Mouse (Mus musculus): ENCODE results near the gene Rfx8.

The Rfx8 gene

DNA sequence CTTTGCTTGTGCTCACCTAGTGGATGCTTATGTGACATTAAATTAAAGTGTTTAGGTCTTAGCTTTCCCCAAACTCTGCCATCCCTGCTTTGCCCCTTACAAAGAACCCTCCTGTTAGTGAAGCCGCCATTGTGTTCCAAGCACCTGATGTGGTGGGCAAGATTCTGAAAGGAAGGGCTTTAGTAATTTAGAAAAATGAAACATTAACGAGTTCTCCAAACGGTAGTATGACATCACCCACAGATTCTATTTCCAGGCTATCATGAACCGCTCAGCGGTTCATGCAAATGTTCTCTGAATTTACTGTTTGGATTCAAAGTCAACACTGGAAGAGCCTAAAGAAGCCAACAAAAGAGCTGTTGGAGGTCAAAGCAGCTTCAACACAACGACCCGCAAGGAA, 72.2 kb downstream of the Rfx8 start:
- no peak for DNase-seq (ENCODE audit: low spot score in 2 of 2)

DNA sequence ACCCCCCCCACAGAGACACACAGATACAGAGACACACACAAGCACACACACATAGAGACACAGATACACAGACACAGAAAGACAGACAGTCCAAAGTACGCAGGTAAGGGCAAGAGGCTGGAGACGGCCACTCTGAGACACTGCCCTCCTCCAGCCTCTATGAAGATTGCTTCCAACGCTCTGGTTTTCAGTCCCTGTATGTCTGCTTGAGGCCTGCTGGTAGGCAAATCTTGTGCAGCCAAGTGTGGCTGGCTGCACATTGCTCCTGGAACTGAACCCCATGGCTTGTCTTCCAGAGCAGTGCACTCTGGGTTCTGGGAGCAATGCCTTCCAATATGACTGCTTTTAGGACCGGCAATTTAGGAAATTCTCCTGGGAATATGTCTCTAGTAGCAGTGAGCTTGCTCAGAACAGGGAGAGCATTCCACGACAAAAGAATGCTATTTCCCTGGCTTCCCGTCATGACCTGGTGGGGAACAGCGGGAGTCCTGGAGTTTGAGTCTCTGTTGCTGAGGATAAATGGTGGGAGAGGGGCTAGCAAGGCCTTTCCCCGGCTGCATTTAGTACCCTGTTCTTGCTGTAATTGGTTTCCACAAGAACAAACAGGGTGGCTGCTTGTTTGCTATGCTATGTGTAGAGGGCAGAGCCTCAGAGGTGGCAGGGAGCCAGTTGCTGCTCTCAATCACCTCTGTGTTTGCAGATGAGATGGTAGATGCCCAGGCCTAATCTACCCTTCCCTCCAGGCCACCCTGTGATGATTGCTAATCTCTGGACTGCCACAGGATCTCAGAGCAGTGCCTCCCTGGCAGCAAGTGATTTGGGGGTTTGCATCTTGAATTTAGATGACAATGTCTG, 74.7 kb downstream of the Rfx8 start:
- DNase-seq (ENCODE audit: low spot score in 2 of 2) = peak in 1 of 2 experiments; percentile 5

DNA sequence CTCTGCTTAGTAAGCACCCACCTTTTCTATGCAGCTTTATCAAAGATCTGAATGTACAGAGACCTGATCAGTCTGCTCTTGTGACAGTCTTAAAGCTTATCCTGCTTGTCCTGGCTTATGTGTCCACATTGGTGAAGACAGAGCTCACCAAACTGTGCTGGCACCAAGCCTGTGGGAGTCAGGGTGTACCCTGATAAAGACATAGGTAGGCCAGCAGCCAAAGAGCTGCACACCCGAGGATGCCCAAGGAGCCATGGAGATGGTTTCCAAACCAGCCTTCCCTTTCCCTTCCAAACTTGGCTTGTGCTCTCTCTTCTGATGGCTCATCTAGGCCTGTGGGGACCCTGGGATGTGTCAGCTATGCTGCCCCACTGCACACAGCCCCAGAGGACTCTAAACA, 76.5 kb downstream of the Rfx8 start:
- DNase-seq (ENCODE audit: low spot score in 2 of 2) = peak; percentile 12 to 46

DNA sequence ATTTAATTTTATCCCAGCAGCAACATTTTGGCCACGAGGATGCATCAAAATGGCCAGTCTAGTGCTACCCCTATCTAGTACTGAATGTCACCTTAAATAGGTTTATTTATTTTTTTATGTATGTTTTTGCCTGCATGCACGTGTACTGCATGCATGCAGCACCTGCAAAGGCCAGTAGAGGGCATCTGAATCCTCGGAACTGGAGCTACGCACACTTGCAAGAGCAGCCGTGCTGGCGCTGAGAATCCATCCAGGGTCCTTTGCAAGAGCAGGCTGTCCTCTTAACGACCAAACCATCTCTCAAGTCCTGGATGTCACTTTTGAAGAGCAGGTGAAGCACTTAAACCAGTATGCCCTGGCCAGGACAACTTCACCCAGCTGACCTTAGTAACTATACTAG, 79.1 kb downstream of the Rfx8 start:
- DNase-seq (ENCODE audit: low spot score in 2 of 2) = no peak

DNA sequence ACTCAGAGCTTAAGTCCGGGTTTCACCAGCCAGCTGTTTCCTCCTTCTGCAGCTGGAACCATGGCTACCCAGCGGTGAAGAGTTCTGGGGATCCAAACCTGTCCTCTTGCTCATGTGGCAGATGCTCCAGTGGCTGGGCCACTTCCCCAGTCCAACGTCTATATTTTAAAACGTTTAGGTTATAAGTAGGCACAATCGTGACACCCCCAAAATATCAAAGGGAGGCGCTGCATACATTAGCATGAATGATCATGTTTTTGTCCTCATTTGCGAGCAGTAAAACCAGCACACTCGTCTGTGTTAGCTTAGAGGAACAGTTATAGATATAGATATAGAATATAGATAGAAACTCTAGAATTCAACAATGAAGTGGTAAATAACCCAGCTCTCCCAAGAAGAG, 83.7 kb downstream of the Rfx8 start:
- no peak for DNase-seq (ENCODE audit: low spot score in 2 of 2)

DNA sequence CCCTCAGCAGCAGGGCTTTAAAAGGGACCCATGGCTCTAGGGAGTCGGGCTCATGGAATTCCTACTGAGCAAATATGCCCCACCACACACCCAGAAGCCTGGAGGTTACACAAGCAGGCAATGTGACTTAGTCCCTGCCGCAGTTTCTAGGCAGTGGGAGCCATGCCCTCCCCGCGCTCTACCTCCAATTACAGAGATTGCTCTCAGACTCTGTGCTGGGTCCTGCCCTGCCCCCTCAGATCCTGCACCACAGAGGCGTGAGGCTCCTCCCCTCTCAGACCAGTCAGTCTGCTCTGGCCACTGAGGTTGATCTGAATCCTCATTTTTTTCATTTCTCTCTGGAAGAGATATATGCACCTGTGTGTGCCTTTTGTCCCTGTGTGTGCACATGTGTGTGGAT, 84.1 kb downstream of the Rfx8 start:
- no peak for DNase-seq (ENCODE audit: low spot score in 2 of 2)

DNA sequence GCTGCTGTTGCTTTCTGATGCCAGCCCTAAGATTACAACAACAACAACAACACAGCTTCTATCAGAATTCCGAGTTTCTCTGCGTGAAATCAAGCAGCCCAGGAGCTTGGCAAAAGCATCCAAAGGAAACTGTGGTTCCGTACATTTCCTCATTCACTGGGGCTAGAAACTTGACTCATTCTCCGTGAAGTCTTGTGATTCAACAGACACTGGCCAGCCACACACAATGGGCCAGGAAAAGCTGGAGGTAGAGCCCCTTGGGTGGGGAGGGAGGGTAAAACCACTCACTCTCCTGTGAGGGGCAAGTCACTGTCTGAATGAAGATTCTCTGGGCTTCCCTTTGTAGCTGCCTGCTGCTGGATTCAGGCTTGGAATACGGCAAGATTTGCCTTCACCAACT, 84.6 kb downstream of the Rfx8 start:
- no peak for DNase-seq (ENCODE audit: low spot score in 2 of 2)

DNA sequence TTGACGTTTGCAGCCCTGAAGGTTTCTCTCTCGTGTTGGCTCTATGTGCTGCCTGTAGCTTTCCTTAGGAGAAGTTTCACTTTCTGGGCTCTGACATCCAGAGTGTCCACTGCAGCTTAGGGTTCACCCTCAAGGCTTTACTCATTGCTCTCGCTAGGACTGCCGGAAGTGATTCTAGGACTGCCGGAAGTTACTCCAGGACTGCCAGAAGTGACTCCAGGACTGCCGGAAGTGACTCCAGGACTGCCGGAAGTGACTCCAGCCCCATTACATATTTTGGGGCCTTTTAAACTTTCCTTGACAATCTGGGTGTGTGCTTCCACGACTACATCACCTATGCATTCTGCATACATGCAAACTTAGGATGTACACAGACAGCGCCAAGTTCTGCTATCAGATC, 92.2 kb downstream of the Rfx8 start:
- no peak for DNase-seq (ENCODE audit: low spot score in 2 of 2)

DNA sequence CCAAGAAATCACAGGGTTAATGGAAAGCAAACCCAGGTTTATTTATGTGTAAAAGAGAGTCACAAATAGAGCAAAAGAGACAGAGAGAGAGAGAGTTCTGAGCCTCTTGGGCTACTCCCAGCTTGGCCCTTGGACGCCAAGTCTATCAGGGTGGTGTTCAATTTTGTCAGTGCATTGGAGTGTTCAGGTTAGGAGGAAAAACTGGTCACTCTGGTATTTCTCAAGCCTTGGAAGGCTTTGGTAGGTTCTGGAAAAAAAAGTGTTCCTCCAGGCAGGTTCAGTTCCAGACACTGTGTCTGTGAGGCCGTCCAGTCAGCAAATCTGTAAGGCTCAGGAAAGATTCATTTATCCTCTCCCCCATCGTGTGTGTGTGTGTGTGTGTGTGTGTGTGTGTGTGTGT, 95.3 kb downstream of the Rfx8 start:
- no peak for DNase-seq (ENCODE audit: low spot score in 2 of 2)

DNA sequence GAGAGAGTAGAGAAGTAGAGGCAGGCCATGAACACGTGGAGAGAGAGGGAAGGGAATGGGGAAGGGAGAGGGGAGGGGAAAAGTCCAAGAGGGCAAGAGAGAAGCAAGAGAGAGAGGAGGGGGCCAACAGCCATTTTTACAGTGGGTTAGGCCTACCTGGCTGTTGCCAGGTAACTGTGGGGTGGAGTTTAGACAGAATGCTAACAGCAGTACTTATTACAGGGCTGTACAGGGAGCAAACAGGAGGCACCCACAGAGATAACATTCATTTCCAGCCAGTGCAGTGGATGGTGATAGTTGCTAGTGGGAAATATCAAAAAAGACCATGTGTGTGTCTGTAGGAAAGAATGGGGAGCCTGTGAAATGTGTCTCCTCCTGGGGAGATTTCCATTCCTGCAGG, 97.1 kb downstream of the Rfx8 start:
- no peak for DNase-seq (ENCODE audit: low spot score in 2 of 2)

DNA sequence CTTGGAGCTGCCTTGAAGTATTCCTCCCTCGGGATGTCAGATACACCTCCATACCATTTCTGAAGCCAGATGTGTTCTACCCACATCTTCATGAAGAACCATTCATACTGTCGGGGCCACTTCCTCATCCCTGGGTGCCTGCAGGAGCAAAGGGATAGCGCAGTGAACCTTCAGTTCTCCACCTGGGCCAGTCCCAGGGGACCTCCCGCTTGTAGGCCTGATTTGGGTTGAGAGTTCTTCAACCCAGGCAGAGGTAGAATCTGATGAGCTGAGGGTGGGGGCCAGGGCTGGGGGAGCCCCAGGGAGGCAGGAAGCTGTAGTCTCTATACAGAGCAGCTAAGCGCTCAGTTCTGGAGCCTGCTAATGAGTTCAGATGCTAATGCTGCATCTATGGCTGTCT, 97.7 kb downstream of the Rfx8 start:
- DNase-seq (ENCODE audit: low spot score in 2 of 2) = no peak

DNA sequence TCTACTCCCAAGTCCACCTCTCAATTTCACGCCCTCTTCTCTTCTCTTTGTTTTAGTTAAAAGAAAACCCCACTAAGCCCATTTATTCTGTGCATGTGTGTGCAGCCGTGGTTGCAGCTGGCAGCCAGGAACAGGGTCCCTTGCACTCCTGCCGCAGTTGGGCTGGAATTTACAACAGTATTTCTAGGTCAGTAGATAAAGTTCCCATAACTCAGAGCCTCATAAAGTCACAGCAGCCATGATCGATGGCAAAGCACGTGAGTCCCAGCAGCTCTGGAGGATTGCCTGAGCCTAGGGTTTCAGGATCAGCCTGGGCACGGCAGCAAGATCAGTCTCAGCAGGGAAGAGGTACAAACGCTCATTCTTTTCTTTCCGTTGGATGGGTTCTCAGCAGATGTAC, 102.3 kb downstream of the Rfx8 start:
- DNase-seq (ENCODE audit: low spot score in 2 of 2) = no peak

DNA sequence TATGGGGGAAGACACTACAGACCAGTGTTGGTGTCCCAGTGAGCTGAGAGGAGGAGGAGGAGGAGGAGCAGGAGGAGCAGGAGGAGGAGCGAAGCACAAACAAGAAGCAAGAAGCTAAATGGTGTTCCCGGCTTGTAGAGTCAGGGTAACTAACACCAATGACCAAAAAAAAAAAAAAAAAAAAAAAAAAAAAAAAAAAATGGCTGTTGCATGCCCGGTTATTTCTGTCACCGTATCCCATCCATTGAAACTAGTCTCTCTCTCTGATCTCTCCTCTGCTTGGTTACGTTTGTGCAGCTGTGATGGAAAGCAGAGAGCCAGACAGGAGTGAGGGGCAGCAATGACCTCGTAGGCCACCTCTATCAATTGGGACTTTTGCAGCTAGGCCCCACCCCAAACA, 105.3 kb downstream of the Rfx8 start:
- no peak for DNase-seq (ENCODE audit: low spot score in 2 of 2)
